Mouse (Mus musculus): ENCODE results near the gene Add2. TPM values are rescaled to one million over a fixed set of nuclear protein-coding genes. Genes with fewer than 3 reads are reported as not detected.

Add2 gene
- polyA plus RNA-seq, 1 experiment from 2014 or later: 12.3 TPM

DNA sequence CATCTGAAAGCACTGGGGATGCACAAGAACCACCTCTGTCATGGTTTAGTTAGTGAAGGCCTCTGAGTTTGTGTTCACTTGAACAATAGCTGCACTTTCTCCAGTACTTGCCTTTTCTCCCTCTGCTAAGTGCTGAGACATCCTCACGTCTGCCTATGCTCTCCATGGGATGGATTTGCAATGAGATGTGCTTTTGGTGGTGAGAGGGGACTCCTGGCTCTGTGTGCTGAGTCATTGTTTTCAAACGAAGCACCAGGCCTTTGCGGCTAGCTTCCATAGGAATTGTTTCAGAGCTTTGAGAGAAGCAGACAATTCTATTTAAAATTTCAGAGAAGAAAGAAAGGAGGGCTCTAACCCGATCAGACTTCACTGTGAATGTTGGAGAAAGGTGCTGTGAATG is 76.2 kb downstream of the Add2 start:
- no peaks in the 10 kb centered on the region for H3K4me1 ChIP-seq (replicated peaks)
- H3K4me2 ChIP-seq: no peak overlapping the region
- WGBS: 74% methylated on average over 4 of the region's 4 CpGs
- H3K27me3 ChIP-seq (replicated peaks): peaks cover 3% of the 10 kb centered on the region; the same call in 1 of the 2 replicates
- peak; percentile 69 for ATAC-seq (ENCODE audit: insufficient number of reproducible peaks, low FRiP score)
- no peak overlapping the region for H3K9ac ChIP-seq
- H3K4me3 ChIP-seq: no peak overlapping the region
- no peaks in the 10 kb centered on the region for H3K9me3 ChIP-seq (replicated peaks)
- H3K27ac ChIP-seq (ENCODE audit: poor library complexity, severe bottlenecking): no peak overlapping the region
- no peaks in the 10 kb centered on the region for H3K36me3 ChIP-seq

DNA sequence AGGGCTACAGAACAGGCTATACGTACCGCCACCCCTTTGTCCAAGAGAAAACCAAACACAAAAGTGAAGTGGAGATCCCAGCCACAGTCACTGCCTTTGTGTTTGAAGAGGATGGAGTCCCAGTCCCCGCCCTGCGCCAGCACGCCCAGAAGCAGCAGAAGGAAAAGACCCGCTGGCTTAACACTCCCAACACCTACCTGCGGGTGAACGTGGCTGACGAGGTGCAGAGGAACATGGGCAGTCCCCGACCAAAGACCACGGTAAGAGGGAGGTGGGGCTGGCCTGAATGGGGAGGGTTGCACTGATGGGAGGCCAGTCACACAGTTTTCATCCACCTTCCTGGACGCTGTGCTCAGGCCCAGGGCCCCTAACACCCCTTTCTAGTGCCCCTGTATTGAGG is 77.6 kb downstream of the Add2 start:
- ATAC-seq (ENCODE audit: insufficient number of reproducible peaks, low FRiP score): no peak
- Histone ChIP-seq H3K27me3 (replicated peaks) (peaks cover 3% of the 10 kb centered on the region; the same call in 1 of the 2 replicates), H3K4me3 (no peak overlapping the region), H3K9ac (no peak overlapping the region), H3K4me1 (replicated peaks) (no peaks in the 10 kb centered on the region), H3K4me2 (no peak overlapping the region), H3K27ac (ENCODE audit: poor library complexity, severe bottlenecking) (no peak overlapping the region), H3K36me3 (no peaks in the 10 kb centered on the region), H3K9me3 (replicated peaks) (no peaks in the 10 kb centered on the region)
- 73% methylated on average over 12 of the region's 12 CpGs for WGBS

DNA sequence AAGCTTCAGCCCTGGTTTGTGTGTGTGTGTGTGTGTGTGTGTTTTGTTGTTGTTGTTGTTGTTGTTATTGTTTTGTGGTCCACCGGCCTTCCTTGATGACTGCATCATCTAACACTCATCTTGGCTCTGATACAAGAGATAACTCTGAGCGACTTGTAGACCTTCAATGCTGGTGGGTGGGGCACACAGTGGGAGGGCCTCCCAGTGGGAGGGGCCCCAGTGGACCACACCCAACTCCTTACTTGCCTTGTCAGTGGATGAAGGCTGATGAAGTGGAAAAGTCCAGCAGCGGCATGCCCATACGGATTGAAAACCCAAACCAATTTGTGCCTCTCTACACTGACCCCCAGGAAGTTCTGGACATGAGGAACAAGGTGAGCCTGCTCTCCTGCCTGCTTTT is 78.6 kb downstream of the Add2 start:
- H3K9ac ChIP-seq: no peak overlapping the region
- ATAC-seq (ENCODE audit: insufficient number of reproducible peaks, low FRiP score): peak; percentile 78
- no peaks in the 10 kb centered on the region for H3K36me3 ChIP-seq
- H3K27ac ChIP-seq (ENCODE audit: poor library complexity, severe bottlenecking): no peak overlapping the region
- no peak overlapping the region for H3K4me3 ChIP-seq
- no peaks in the 10 kb centered on the region for H3K4me1 ChIP-seq (replicated peaks)
- H3K27me3 ChIP-seq (replicated peaks): peaks cover 3% of the 10 kb centered on the region; the same call in 1 of the 2 replicates
- 71% methylated on average over 4 of the region's 4 CpGs for whole genome bisulfite sequencing
- H3K4me2 ChIP-seq: no peak overlapping the region
- no peaks in the 10 kb centered on the region for H3K9me3 ChIP-seq (replicated peaks)

DNA sequence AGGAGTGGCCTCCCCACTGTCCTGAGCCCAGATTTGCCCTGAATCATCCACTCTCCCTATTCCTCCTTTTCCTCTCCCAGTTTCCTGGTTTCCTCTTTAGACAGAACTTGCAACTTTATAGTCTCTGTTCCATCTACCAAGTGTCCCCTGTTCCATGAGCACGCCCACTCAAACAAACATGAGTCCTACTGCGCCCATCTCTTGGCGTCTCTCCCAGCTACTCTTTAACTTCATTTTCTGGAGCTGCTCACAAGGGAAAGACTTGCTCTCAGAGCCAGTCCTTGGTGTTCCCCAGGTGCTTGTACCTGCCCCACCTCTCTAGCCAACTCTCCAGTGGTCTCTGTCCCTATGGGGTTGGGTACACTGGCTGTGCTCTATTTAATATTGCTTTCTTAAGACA is 87.4 kb downstream of the Add2 start:
- Histone ChIP-seq H3K4me2 (no peak overlapping the region), H3K9ac (no peak overlapping the region), H3K9me3 (replicated peaks) (no peaks in the 10 kb centered on the region), H3K36me3 (no peaks in the 10 kb centered on the region), H3K27me3 (replicated peaks) (no peaks in the 10 kb centered on the region), H3K27ac (ENCODE audit: poor library complexity, severe bottlenecking) (no peak overlapping the region), H3K4me1 (replicated peaks) (no peaks in the 10 kb centered on the region), H3K4me3 (no peak overlapping the region)
- ATAC-seq (ENCODE audit: insufficient number of reproducible peaks, low FRiP score): no peak
- 88% methylated on average over 3 of the region's 3 CpGs for WGBS

DNA sequence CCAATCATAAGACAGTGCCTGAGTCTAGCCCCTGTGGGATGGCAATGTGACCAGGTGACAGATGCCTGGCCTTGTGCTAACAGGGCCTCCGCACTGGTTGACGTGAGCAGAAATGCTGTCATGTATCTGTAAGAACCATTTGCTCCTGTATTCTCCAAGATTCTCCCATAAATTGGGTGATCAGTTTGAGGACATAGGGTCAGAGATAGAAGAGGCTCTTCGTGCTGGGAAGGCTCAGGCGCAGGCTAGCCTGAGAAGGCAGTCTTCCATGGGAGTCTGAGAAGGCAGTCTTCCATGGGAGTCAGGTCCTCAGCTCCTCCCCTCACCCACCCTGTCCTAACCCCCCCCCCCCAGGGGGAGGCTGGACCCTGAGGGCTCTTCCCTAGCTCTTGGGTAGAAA is 94.6 kb downstream of the Add2 start:
- ATAC-seq (ENCODE audit: insufficient number of reproducible peaks, low FRiP score): no peak
- H3K27ac ChIP-seq (ENCODE audit: poor library complexity, severe bottlenecking): no peak overlapping the region
- H3K9me3 ChIP-seq (replicated peaks): no peaks in the 10 kb centered on the region
- WGBS: 83% methylated on average over 4 of the region's 4 CpGs
- no peak overlapping the region for H3K9ac ChIP-seq
- no peak overlapping the region for H3K4me3 ChIP-seq
- H3K4me1 ChIP-seq (replicated peaks): no peaks in the 10 kb centered on the region
- no peak overlapping the region for H3K4me2 ChIP-seq
- no peaks in the 10 kb centered on the region for H3K36me3 ChIP-seq
- 0 out of 2 replicates have a peak, but pooled peaks cover 6% of the 10 kb centered on the region for H3K27me3 ChIP-seq (replicated peaks)

DNA sequence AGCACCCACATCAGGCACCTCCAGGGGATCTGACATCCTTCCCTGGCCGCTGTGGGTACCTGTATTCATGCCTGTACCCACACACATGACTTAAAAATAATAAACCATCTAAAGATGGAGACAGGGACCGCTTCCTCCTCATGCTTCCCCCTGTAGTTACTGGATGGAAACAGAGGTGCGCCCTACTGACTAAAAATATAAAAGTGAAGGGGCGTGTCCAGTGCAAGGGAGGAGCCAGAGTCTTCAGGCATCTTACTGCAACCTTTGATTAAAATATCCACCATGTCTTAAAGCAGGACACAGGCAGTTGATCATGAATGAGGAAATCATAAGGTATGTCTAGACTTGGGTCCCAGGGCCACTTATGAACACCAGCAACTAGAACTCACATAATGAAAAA is 97.3 kb downstream of the Add2 start:
- Histone ChIP-seq H3K27me3 (replicated peaks) (0 out of 2 replicates have a peak, but pooled peaks cover 6% of the 10 kb centered on the region), H3K9me3 (replicated peaks) (no peaks in the 10 kb centered on the region), H3K36me3 (no peaks in the 10 kb centered on the region), H3K9ac (no peak overlapping the region), H3K27ac (ENCODE audit: poor library complexity, severe bottlenecking) (no peak overlapping the region), H3K4me3 (no peak overlapping the region), H3K4me1 (replicated peaks) (no peaks in the 10 kb centered on the region), H3K4me2 (no peak overlapping the region)
- no peak for ATAC-seq (ENCODE audit: insufficient number of reproducible peaks, low FRiP score)
- 78% methylated on average over 4 of the region's 4 CpGs for WGBS

DNA sequence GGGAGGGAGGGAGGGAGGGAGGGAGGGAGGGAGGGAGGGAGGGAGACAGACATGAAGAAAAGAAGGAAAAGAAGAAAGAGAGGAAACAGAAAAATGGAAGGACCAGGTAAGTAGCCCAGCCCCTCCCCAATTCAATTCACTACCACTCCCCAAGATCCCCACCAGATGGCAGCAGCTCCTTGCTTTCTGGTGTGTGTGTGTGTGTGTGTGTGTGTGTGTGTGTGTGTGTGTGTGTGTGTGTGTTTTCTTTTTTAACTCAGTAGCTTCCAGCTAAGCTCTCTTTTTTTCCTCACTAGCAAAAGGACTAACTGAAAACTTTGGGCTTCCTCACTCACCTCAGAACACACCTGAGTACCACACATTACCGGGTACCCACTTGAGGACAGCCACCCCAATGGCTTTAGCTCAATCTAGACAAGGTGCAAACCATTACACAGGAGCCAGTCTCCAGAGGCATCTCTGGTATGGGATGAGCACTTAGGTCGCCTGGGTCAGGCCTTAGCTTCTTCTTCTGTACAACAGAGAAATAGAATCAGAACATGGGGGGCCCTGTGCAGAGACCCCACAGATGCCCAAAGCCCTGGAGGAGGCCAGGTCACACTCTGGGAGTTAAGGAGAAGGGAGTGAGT is 98.6 kb downstream of the Add2 start:
- Histone ChIP-seq H3K4me1 (replicated peaks) (no peaks in the 10 kb centered on the region), H3K36me3 (no peaks in the 10 kb centered on the region), H3K9me3 (replicated peaks) (no peaks in the 10 kb centered on the region), H3K27ac (ENCODE audit: poor library complexity, severe bottlenecking) (no peak overlapping the region), H3K27me3 (replicated peaks) (0 out of 2 replicates have a peak, but pooled peaks cover 6% of the 10 kb centered on the region), H3K4me2 (no peak overlapping the region), H3K4me3 (no peak overlapping the region), H3K9ac (no peak overlapping the region)
- no peak for ATAC-seq (ENCODE audit: insufficient number of reproducible peaks, low FRiP score)
- 48% methylated on average over 2 of the region's 2 CpGs for WGBS

DNA sequence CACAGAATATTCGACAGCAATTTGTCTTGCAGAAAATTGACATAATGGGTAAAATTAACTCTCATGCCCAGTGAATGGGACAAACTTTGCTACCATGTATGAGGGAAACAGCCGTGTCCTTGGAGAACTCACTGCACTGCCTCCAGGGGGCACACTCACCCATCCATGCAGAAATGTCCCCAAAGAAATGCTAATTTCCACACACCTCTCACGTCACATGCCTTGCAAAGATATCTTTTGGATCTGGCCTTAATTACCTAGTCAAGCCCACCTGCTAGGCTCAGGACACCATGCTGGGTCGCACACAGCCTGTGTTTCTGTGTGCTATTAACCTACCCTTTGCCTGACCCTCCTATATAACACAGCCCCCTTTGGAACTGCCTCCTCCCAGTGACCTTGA is 100.0 kb downstream of the Add2 start:
- 59% methylated on average over 4 of the region's 4 CpGs for WGBS
- Histone ChIP-seq H3K4me1 (replicated peaks) (no peaks in the 10 kb centered on the region), H3K9ac (no peak overlapping the region), H3K36me3 (no peaks in the 10 kb centered on the region), H3K27me3 (replicated peaks) (no peaks in the 10 kb centered on the region), H3K4me3 (no peak overlapping the region), H3K9me3 (replicated peaks) (no peaks in the 10 kb centered on the region), H3K27ac (ENCODE audit: poor library complexity, severe bottlenecking) (no peak overlapping the region), H3K4me2 (no peak overlapping the region)
- ATAC-seq (ENCODE audit: insufficient number of reproducible peaks, low FRiP score): no peak

DNA sequence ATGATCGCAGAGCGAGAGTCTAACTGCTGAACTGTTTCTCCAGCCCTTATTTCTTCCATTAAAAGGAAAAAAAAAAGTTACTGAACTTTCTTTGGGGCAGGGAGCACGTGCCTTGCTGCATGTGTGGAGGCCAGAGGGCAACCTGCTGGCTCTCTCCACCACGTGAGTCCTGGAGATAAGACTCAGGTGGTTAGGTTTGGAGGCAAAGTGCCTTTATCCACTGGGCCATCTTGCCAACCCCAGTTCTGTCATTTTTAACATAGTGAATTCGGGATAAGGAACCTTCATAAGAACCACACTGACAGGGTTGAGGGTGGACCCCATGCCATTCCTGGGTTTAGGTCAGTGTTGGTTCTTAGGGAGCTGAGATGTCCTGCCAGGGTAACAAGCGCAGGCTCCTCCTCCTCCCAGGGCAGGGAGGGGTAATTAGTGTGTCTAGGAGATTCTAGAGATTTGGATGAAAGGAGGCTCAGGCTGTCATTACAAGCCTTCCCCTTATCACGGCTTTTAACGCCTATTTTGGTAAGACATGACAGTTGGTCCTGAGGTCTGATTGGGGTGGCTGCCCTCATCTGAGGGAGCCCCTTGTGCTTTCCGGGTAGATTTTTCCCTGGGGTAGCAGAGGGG is 101.5 kb downstream of the Add2 start:
- no peaks in the 10 kb centered on the region for H3K36me3 ChIP-seq
- H3K9ac ChIP-seq: no peak overlapping the region
- 48% methylated on average over 9 of the region's 9 CpGs for whole genome bisulfite sequencing
- H3K27ac ChIP-seq (ENCODE audit: poor library complexity, severe bottlenecking): no peak overlapping the region
- no peaks in the 10 kb centered on the region for H3K9me3 ChIP-seq (replicated peaks)
- no peaks in the 10 kb centered on the region for H3K4me1 ChIP-seq (replicated peaks)
- no peak overlapping the region for H3K4me2 ChIP-seq
- H3K4me3 ChIP-seq: no peak overlapping the region
- ATAC-seq (ENCODE audit: insufficient number of reproducible peaks, low FRiP score): no peak
- H3K27me3 ChIP-seq (replicated peaks): no peaks in the 10 kb centered on the region

DNA sequence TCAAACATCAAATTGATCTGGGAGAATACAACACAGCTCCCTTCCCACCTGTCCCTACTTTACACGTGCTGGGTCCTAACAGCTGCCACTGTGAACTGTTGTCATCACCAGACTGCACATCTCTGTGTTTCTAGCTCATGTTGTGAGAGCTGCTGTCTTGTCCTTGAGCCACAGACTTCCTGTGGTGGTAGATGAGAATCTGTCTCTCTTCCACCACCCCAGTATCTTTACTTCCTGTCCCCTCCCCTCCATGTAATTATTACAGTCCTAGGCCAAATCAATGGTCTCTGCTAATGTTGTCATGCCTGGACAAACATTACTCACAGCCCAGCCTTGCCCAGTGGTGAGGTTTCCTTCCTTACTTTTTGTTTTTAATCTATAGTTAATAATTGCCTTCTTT is 105.4 kb downstream of the Add2 start:
- Histone ChIP-seq H3K27me3 (replicated peaks) (no peaks in the 10 kb centered on the region), H3K4me2 (no peak overlapping the region), H3K27ac (ENCODE audit: poor library complexity, severe bottlenecking) (no peak overlapping the region), H3K4me3 (no peak overlapping the region), H3K36me3 (no peaks in the 10 kb centered on the region), H3K9me3 (replicated peaks) (peaks cover 3% of the 10 kb centered on the region; the same call in 1 of the 2 replicates), H3K9ac (no peak overlapping the region), H3K4me1 (replicated peaks) (no peaks in the 10 kb centered on the region)
- 48% methylated on average over 1 of the region's 1 CpGs for WGBS
- ATAC-seq (ENCODE audit: insufficient number of reproducible peaks, low FRiP score): no peak

DNA sequence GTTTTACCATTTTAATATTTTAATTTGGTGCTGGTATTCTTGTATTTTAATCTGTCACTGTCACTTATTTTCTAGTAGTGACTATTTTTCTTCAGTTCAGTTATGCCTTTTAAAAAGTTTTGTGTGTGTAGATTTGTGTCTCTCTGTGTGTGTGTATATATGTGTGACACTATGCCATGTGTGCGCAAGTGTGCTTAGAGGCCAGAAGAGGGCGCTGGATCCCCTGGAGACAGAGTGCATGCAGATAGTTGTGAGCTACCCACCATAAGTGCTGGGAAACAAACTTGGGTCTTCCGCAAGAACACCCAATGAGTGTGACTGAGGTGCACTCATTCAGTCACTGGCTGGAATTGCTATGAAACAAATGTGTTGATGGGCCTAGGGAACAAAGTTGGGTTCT is 107.7 kb downstream of the Add2 start:
- Histone ChIP-seq H3K27me3 (replicated peaks) (no peaks in the 10 kb centered on the region), H3K9me3 (replicated peaks) (peaks cover 3% of the 10 kb centered on the region; the same call in 1 of the 2 replicates), H3K9ac (no peak overlapping the region), H3K4me1 (replicated peaks) (no peaks in the 10 kb centered on the region), H3K4me3 (no peak overlapping the region), H3K36me3 (no peaks in the 10 kb centered on the region), H3K27ac (ENCODE audit: poor library complexity, severe bottlenecking) (no peak overlapping the region), H3K4me2 (no peak overlapping the region)
- no peak for ATAC-seq (ENCODE audit: insufficient number of reproducible peaks, low FRiP score)
- 85% methylated on average over 3 of the region's 3 CpGs for WGBS

DNA sequence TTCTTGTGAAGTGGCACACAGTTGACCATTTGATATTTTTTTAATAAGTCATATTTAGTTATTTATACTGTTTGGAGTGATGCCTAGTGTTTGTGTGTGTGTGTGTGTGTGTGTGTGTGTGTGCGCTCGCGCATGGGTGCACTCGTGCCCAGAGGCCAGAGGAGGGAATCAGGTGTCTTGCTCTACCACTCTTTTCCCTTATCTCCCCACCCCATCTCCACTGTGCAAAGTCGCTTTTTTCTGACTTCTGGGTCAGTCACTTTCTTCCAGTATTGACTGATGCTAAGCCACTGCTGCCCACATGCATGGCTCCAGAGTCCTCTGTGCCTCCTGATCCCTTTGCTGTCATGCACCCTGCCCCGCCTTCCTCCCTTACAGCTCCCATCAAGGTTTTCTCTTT is 112.8 kb downstream of the Add2 start:
- H3K9me3 ChIP-seq (replicated peaks): peaks cover 2% of the 10 kb centered on the region
- no peak overlapping the region for H3K9ac ChIP-seq
- no peak overlapping the region for H3K4me3 ChIP-seq
- no peaks in the 10 kb centered on the region for H3K27me3 ChIP-seq (replicated peaks)
- H3K27ac ChIP-seq (ENCODE audit: poor library complexity, severe bottlenecking): no peak overlapping the region
- H3K4me2 ChIP-seq: no peak overlapping the region
- no peak for ATAC-seq (ENCODE audit: insufficient number of reproducible peaks, low FRiP score)
- H3K36me3 ChIP-seq: no peaks in the 10 kb centered on the region
- whole genome bisulfite sequencing: 83% methylated on average over 6 of the region's 6 CpGs
- H3K4me1 ChIP-seq (replicated peaks): no peaks in the 10 kb centered on the region
